Mouse (Mus musculus) E14TG2a.4 (cell line): Measurements from ENCODE around the gene Dot1l.

Experiments
- H3K27me3 ChIP-seq: 2 replicates; pipeline ENCODE4 v1.6.1; 2014; ENCODE audit warnings: low read length, control low read depth; ENCODE audit not compliant: insufficient read depth
- H3K36me3 ChIP-seq: 2 replicates; pipeline ENCODE4 v1.6.1; 2014; ENCODE audit warnings: low read length, control low read depth; ENCODE audit not compliant: insufficient read depth
- H3K4me1 ChIP-seq: replicated peaks from 2 replicates; pipeline ENCODE4 v1.6.1; 2014; ENCODE audit warnings: low read depth, low read length, control low read depth
- H3K4me3 ChIP-seq: replicated peaks from 2 replicates; pipeline ENCODE4 v1.5.1; 2014; ENCODE audit warnings: mild to moderate bottlenecking, low read length
- H3K9me3 ChIP-seq: 2 replicates; pipeline ENCODE4 v1.6.1; 2014; ENCODE audit warnings: low read length, control low read depth
- CTCF ChIP-seq: conservative IDR thresholded peaks from 2 replicates; pipeline ENCODE4 v1.5.1; 2014; ENCODE audit warnings: low read length
- NANOG ChIP-seq: IDR thresholded peaks from 2 replicates; pipeline ENCODE4 v1.6.1; 2014; ENCODE audit warnings: borderline replicate concordance, low read length, mixed read lengths
- POU5F1 ChIP-seq: IDR thresholded peaks from 2 replicates; pipeline ENCODE4 v1.6.1; 2014; ENCODE audit warnings: low read length, borderline replicate concordance

The Dot1l gene

GRCm38 (mm10) chr10:80829359-80830278, 74.6 kb downstream of the Dot1l start:
- TF ChIP-seq POU5F1 (no peak), NANOG (no peak), CTCF (no peak)
- Histone ChIP-seq H3K4me3 (no peak overlapping the region), H3K27me3 (peaks cover 25% of the 10 kb centered on the region), H3K36me3 (peaks cover 36% of the 10 kb centered on the region), H3K4me1 (peaks cover 57% of the 10 kb centered on the region), H3K9me3 (no peaks in the 10 kb centered on the region)

- Histone ChIP-seq H3K27me3 (peaks cover 40% of the 10 kb centered on the region), H3K4me1 (peaks cover 62% of the 10 kb centered on the region), H3K4me3 (no peak overlapping the region), H3K9me3 (no peaks in the 10 kb centered on the region), H3K36me3 (peaks cover 36% of the 10 kb centered on the region)
- TF ChIP-seq NANOG: no peak
- TF ChIP-seq POU5F1: no peak
- no peak for TF ChIP-seq CTCF
Measured at GRCm38 (mm10) chr10:80831136-80831535, 76.1 kb downstream of the Dot1l start.

GRCm38 (mm10) chr10:80832818-80833217, 77.8 kb downstream of the Dot1l start:
- TF ChIP-seq NANOG (no peak), POU5F1 (no peak), CTCF (no peak)
- Histone ChIP-seq H3K27me3 (peaks cover 57% of the 10 kb centered on the region), H3K9me3 (no peaks in the 10 kb centered on the region)

GRCm38 (mm10) chr10:80835617-80836016, 80.6 kb downstream of the Dot1l start:
- TF ChIP-seq CTCF (no peak), POU5F1 (no peak), NANOG (no peak)
- H3K9me3 ChIP-seq: no peaks in the 10 kb centered on the region
- H3K27me3 ChIP-seq: peaks cover 76% of the 10 kb centered on the region
- peak overlapping the region; percentile 67 for H3K4me3 ChIP-seq
- H3K36me3 ChIP-seq: peaks cover 3% of the 10 kb centered on the region
- H3K4me1 ChIP-seq: peaks cover 71% of the 10 kb centered on the region

More at GRCm38 (mm10) chr10:80832818-80833217, 77.8 kb downstream of the Dot1l start:
- Histone ChIP-seq H3K4me3 (no peak overlapping the region), H3K36me3 (peaks cover 29% of the 10 kb centered on the region), H3K4me1 (peaks cover 73% of the 10 kb centered on the region)

GRCm38 (mm10) chr10:80836949-80837379, 82.0 kb downstream of the Dot1l start:
- peaks cover 68% of the 10 kb centered on the region for H3K4me1 ChIP-seq
- H3K36me3 ChIP-seq: no peaks in the 10 kb centered on the region
- peaks cover 90% of the 10 kb centered on the region for H3K27me3 ChIP-seq
- H3K9me3 ChIP-seq: no peaks in the 10 kb centered on the region
- no peak for TF ChIP-seq POU5F1
- no peak for TF ChIP-seq CTCF
- no peak for TF ChIP-seq NANOG
- H3K4me3 ChIP-seq: no peak overlapping the region

- H3K4me3 ChIP-seq: no peak overlapping the region
- TF ChIP-seq NANOG (no peak), CTCF (no peak)
- no peaks in the 10 kb centered on the region for H3K36me3 ChIP-seq
- H3K4me1 ChIP-seq: peaks cover 77% of the 10 kb centered on the region
- peaks cover 91% of the 10 kb centered on the region for H3K27me3 ChIP-seq
- no peaks in the 10 kb centered on the region for H3K9me3 ChIP-seq
Measured at GRCm38 (mm10) chr10:80837827-80838226, 82.8 kb downstream of the Dot1l start.

GRCm38 (mm10) chr10:80838346-80838912, 83.4 kb downstream of the Dot1l start:
- Histone ChIP-seq H3K9me3 (no peaks in the 10 kb centered on the region), H3K4me1 (peaks cover 83% of the 10 kb centered on the region), H3K36me3 (no peaks in the 10 kb centered on the region), H3K4me3 (no peak overlapping the region), H3K27me3 (peaks cover 91% of the 10 kb centered on the region)
- no peak for TF ChIP-seq POU5F1
- TF ChIP-seq NANOG: no peak
- no peak for TF ChIP-seq CTCF

GRCm38 (mm10) chr10:80839848-80840247, 84.8 kb downstream of the Dot1l start:
- Histone ChIP-seq H3K4me3 (no peak overlapping the region), H3K27me3 (peaks cover 90% of the 10 kb centered on the region), H3K4me1 (peaks cover 88% of the 10 kb centered on the region), H3K36me3 (no peaks in the 10 kb centered on the region), H3K9me3 (no peaks in the 10 kb centered on the region)
- TF ChIP-seq NANOG (no peak), CTCF (no peak), POU5F1 (no peak)

GRCm38 (mm10) chr10:80841685-80842084, 86.7 kb downstream of the Dot1l start:
- TF ChIP-seq CTCF (no peak), NANOG (no peak), POU5F1 (no peak)
- peaks cover 89% of the 10 kb centered on the region for H3K27me3 ChIP-seq
- H3K36me3 ChIP-seq: no peaks in the 10 kb centered on the region
- peaks cover 78% of the 10 kb centered on the region for H3K4me1 ChIP-seq
- no peak overlapping the region for H3K4me3 ChIP-seq
- H3K9me3 ChIP-seq: no peaks in the 10 kb centered on the region
